Mouse (Mus musculus): ENCODE data around the gene Abcg2. TPM values are rescaled to one million over a fixed set of nuclear protein-coding genes. Genes with fewer than 3 reads are reported as not detected.
"Not testable (repeated sequence)": the region's sequence is repeated elsewhere in the genome, so short reads cannot be mapped to it uniquely, and the experiment has no call there.

Abcg2 gene
- polyA plus RNA-seq, 1 experiment from 2014 or later: 30.1 TPM

DNA sequence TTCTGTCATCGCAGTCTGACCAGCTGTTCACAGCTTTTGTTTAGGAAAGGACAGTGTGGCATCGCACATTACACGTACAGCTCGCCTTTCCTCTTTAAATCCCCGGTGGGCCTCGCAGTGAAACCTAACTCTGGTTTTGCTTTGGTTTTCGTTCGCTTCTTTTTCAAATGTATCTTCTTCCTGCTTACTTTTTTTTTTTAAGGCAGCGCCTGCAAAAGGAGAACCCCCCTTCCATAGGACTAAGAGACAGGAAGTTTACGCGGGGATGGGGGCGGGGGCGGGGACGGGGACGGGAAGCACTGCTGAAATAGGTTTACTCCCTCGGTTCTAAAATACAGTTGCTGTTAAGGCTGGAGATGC is 12.0 kb downstream of the Abcg2 start:
- peak; percentile 84 for ATAC-seq (ENCODE audit: low read depth)
- no peak overlapping the region; the same call in 1 of the 2 replicates for H3K9ac ChIP-seq (replicated peaks; ENCODE audit: low read depth, low read length)
- WGBS: 14% methylated on average over 16 of the region's 16 CpGs
- H3K27me3 ChIP-seq (ENCODE audit: control insufficient read depth, insufficient read depth, low read length): no peaks in the 10 kb centered on the region
- H3K9me3 ChIP-seq (ENCODE audit: control insufficient read depth, low read length): no peaks in the 10 kb centered on the region
- peak overlapping the region; percentile 37 for H3K4me3 ChIP-seq (ENCODE audit: low read depth, low read length)
- H3K4me2 ChIP-seq (ENCODE audit: low read depth, low read length): peak overlapping the region; percentile 40
- no peaks in the 10 kb centered on the region for H3K4me1 ChIP-seq (ENCODE audit: control insufficient read depth, insufficient read depth, low read length)
- peak overlapping the region; percentile 23; the same call in 1 of the 2 replicates for H3K27ac ChIP-seq (ENCODE audit: low read depth, low read length)
- no peaks in the 10 kb centered on the region for H3K36me3 ChIP-seq (ENCODE audit: control insufficient read depth, insufficient read depth, low read length)

- WGBS: 76% methylated on average over 1 of the region's 1 CpGs
- not testable (repeated sequence) for H3K9me3 ChIP-seq (ENCODE audit: control insufficient read depth, low read length); H3K27ac ChIP-seq (ENCODE audit: low read depth, low read length); H3K36me3 ChIP-seq (ENCODE audit: control insufficient read depth, insufficient read depth, low read length); H3K4me2 ChIP-seq (ENCODE audit: low read depth, low read length); H3K9ac ChIP-seq (replicated peaks; ENCODE audit: low read depth, low read length); ATAC-seq (ENCODE audit: low read depth); H3K27me3 ChIP-seq (ENCODE audit: control insufficient read depth, insufficient read depth, low read length); H3K4me1 ChIP-seq (ENCODE audit: control insufficient read depth, insufficient read depth, low read length); H3K4me3 ChIP-seq (ENCODE audit: low read depth, low read length)
These were observed 17.8 kb downstream of the Abcg2 start for GRCm38 (mm10) chr6:58602119-58602518.

- not testable (repeated sequence) for H3K36me3 ChIP-seq (ENCODE audit: control insufficient read depth, insufficient read depth, low read length); H3K4me1 ChIP-seq (ENCODE audit: control insufficient read depth, insufficient read depth, low read length); H3K4me3 ChIP-seq (ENCODE audit: low read depth, low read length); H3K27ac ChIP-seq (ENCODE audit: low read depth, low read length); H3K9ac ChIP-seq (replicated peaks; ENCODE audit: low read depth, low read length); ATAC-seq (ENCODE audit: low read depth); H3K9me3 ChIP-seq (ENCODE audit: control insufficient read depth, low read length); H3K27me3 ChIP-seq (ENCODE audit: control insufficient read depth, insufficient read depth, low read length); H3K4me2 ChIP-seq (ENCODE audit: low read depth, low read length)
These were observed 18.7 kb downstream of the Abcg2 start for GRCm38 (mm10) chr6:58602991-58603390.

- not testable (repeated sequence) for H3K4me1 ChIP-seq (ENCODE audit: control insufficient read depth, insufficient read depth, low read length); H3K36me3 ChIP-seq (ENCODE audit: control insufficient read depth, insufficient read depth, low read length); H3K4me3 ChIP-seq (ENCODE audit: low read depth, low read length); H3K27ac ChIP-seq (ENCODE audit: low read depth, low read length); H3K9ac ChIP-seq (replicated peaks; ENCODE audit: low read depth, low read length); H3K27me3 ChIP-seq (ENCODE audit: control insufficient read depth, insufficient read depth, low read length); H3K9me3 ChIP-seq (ENCODE audit: control insufficient read depth, low read length); H3K4me2 ChIP-seq (ENCODE audit: low read depth, low read length)
- 83% methylated on average over 3 of the region's 3 CpGs for WGBS
- ATAC-seq (ENCODE audit: low read depth): peak; percentile 71; the same call in 1 of the 2 replicates
These were observed 19.3 kb downstream of the Abcg2 start for GRCm38 (mm10) chr6:58603485-58604090.

GRCm38 (mm10) chr6:58606642-58607041 is 22.3 kb downstream of the Abcg2 start:
- Histone ChIP-seq H3K4me3 (ENCODE audit: low read depth, low read length) (no peak overlapping the region), H3K4me2 (ENCODE audit: low read depth, low read length) (no peak overlapping the region), H3K9ac (replicated peaks; ENCODE audit: low read depth, low read length) (no peak overlapping the region), H3K36me3 (ENCODE audit: control insufficient read depth, insufficient read depth, low read length) (no peaks in the 10 kb centered on the region), H3K4me1 (ENCODE audit: control insufficient read depth, insufficient read depth, low read length) (no peaks in the 10 kb centered on the region), H3K27me3 (ENCODE audit: control insufficient read depth, insufficient read depth, low read length) (no peaks in the 10 kb centered on the region), H3K9me3 (ENCODE audit: control insufficient read depth, low read length) (no peaks in the 10 kb centered on the region), H3K27ac (ENCODE audit: low read depth, low read length) (no peak overlapping the region)
- 86% methylated on average over 4 of the region's 4 CpGs for WGBS
- ATAC-seq (ENCODE audit: low read depth): no peak

DNA sequence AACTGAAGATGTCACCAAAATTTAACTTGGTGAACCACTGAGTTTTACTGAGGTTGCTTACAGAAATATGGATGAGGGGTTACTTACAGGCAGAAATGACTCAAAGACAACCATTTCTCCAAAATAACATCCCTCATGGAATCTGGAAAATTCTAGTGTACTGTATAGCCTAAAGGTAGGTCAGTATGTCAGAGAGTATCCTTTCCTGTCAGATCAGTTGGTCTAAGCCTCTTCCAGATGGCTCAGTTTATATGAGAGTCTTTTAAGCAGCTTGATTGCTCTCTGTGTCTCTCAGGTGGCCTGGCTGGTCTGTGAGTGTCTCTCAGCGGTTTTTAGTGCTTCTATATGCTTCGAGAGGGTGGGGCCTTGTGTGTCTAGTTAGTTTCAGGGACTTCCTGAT is 24.1 kb downstream of the Abcg2 start:
- Histone ChIP-seq H3K4me1 (ENCODE audit: control insufficient read depth, insufficient read depth, low read length) (no peaks in the 10 kb centered on the region), H3K9me3 (ENCODE audit: control insufficient read depth, low read length) (no peaks in the 10 kb centered on the region), H3K4me2 (ENCODE audit: low read depth, low read length) (no peak overlapping the region), H3K36me3 (ENCODE audit: control insufficient read depth, insufficient read depth, low read length) (no peaks in the 10 kb centered on the region), H3K27ac (ENCODE audit: low read depth, low read length) (no peak overlapping the region), H3K27me3 (ENCODE audit: control insufficient read depth, insufficient read depth, low read length) (no peaks in the 10 kb centered on the region), H3K9ac (replicated peaks; ENCODE audit: low read depth, low read length) (no peak overlapping the region), H3K4me3 (ENCODE audit: low read depth, low read length) (no peak overlapping the region)
- 90% methylated on average over 2 of the region's 2 CpGs for WGBS
- ATAC-seq (ENCODE audit: low read depth): no peak

- no peak for ATAC-seq (ENCODE audit: low read depth)
- Histone ChIP-seq H3K4me2 (ENCODE audit: low read depth, low read length) (no peak overlapping the region), H3K27me3 (ENCODE audit: control insufficient read depth, insufficient read depth, low read length) (no peaks in the 10 kb centered on the region), H3K9ac (replicated peaks; ENCODE audit: low read depth, low read length) (no peak overlapping the region), H3K4me3 (ENCODE audit: low read depth, low read length) (no peak overlapping the region), H3K9me3 (ENCODE audit: control insufficient read depth, low read length) (no peaks in the 10 kb centered on the region), H3K27ac (ENCODE audit: low read depth, low read length) (no peak overlapping the region), H3K36me3 (ENCODE audit: control insufficient read depth, insufficient read depth, low read length) (no peaks in the 10 kb centered on the region), H3K4me1 (ENCODE audit: control insufficient read depth, insufficient read depth, low read length) (no peaks in the 10 kb centered on the region)
- 79% methylated on average over 6 of the region's 6 CpGs for WGBS
These were observed 25.8 kb downstream of the Abcg2 start for GRCm38 (mm10) chr6:58609919-58610759.

DNA sequence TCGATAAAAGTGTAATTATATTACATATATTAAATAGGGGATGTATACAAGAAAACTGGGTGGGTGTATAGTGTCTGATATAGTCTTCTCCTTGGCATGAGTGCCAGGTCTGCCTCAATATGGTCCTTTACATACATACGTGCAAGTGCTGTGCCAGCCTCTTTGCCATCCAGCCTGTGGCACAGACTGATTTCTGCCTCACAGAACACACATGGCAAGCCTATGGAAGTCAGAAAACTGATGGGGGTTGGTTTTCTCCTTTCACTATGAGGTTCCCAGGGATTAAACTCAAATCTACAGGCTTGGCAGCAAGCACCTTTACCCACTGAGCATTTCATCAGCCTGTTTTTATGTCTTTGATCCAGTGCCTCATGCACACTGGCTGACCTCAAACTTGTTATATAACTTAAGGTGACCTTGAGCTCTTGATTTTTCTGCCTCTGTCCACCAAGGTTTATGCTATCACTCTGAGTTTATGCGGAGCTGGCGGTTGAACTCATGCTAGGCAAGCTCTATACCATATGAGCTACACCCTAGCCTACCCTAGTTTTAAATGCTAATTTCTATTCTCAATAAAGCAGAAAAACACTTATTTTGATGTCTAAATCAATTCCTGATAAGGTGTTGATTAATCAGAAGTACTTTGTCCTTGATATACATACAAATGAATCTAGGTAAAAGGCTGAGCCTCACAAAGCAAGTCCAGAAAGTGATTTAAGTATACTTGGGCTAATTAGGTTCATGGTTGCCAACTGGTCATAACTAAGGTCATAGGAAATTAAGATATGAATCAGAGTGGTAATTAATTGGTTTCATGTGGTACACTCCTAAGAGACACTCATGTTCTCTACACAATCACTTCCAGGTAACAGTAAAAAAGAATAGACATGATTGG is 26.7 kb downstream of the Abcg2 start:
- H3K36me3 ChIP-seq (ENCODE audit: control insufficient read depth, insufficient read depth, low read length): no peaks in the 10 kb centered on the region
- WGBS: 70% methylated on average over 4 of the region's 4 CpGs
- H3K27me3 ChIP-seq (ENCODE audit: control insufficient read depth, insufficient read depth, low read length): no peaks in the 10 kb centered on the region

DNA sequence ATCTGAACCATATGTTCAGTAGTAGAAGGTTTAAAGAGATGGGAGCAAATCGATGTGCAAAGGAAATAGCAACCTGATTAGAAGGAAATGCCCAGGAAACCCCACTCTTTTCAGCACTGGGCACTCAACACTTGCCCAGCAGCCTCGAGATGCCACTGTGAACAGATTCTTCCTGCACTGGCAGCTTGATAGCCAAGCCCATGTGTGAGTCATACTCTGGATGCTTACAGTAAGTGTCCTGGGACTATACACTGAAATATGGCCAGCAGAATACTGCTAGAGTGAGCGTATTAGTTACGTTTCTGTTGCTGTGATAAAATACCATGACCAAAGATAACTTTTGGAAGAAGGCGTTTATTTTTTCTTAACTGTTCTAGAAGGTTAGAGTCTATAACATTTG is 39.8 kb downstream of the Abcg2 start:
- no peak overlapping the region for H3K27ac ChIP-seq (ENCODE audit: low read depth, low read length)
- no peak for ATAC-seq (ENCODE audit: low read depth)
- no peaks in the 10 kb centered on the region for H3K27me3 ChIP-seq (ENCODE audit: control insufficient read depth, insufficient read depth, low read length)
- H3K9me3 ChIP-seq (ENCODE audit: control insufficient read depth, low read length): no peaks in the 10 kb centered on the region
- no peak overlapping the region for H3K9ac ChIP-seq (replicated peaks; ENCODE audit: low read depth, low read length)
- H3K4me3 ChIP-seq (ENCODE audit: low read depth, low read length): no peak overlapping the region
- H3K4me2 ChIP-seq (ENCODE audit: low read depth, low read length): no peak overlapping the region
- WGBS: 86% methylated on average over 5 of the region's 5 CpGs
- H3K36me3 ChIP-seq (ENCODE audit: control insufficient read depth, insufficient read depth, low read length): no peaks in the 10 kb centered on the region
- no peaks in the 10 kb centered on the region for H3K4me1 ChIP-seq (ENCODE audit: control insufficient read depth, insufficient read depth, low read length)

More for the DNA sequence above, 26.7 kb downstream of the Abcg2 start:
- H3K4me3 ChIP-seq (ENCODE audit: low read depth, low read length): no peak overlapping the region
- H3K4me1 ChIP-seq (ENCODE audit: control insufficient read depth, insufficient read depth, low read length): no peaks in the 10 kb centered on the region
- no peak overlapping the region for H3K9ac ChIP-seq (replicated peaks; ENCODE audit: low read depth, low read length)
- no peak overlapping the region for H3K27ac ChIP-seq (ENCODE audit: low read depth, low read length)
- peak; percentile 72 for ATAC-seq (ENCODE audit: low read depth)
- no peak overlapping the region for H3K4me2 ChIP-seq (ENCODE audit: low read depth, low read length)
- H3K9me3 ChIP-seq (ENCODE audit: control insufficient read depth, low read length): no peaks in the 10 kb centered on the region

All from neural tube, embryonic 14.5 days (tissue).